Mouse (Mus musculus) urinary bladder, adult 18-20 months (tissue): ENCODE results near the gene Osbpl3.

Source experiments
- DNase-seq, 2 experiments: peaks; one replicate each; pipeline ENCODE4 v3.0.0; 2022; ENCODE audit warnings: low spot score in 2 of 2, mixed read lengths in 2 of 2

Gene Osbpl3

GRCm38 (mm10) chr6:50455829-50456469 is at the start of gene Osbpl3:
Osbpl3 (minus strand) TSS chr6:50456201.
- DNase-seq, result peak; percentile 81 to 93

GRCm38 (mm10) chr6:50505531-50505930 is 49.5 kb upstream of the Osbpl3 start:
- no peak for DNase-seq

GRCm38 (mm10) chr6:50504711-50505110 is 48.7 kb upstream of the Osbpl3 start:
- DNase-seq, result no peak

- no peak for DNase-seq
Measured at GRCm38 (mm10) chr6:50503779-50504178, 47.8 kb upstream of the Osbpl3 start.

- DNase-seq, result peak in 1 of 2 experiments; percentile 42
Measured at GRCm38 (mm10) chr6:50503031-50503430, 47.0 kb upstream of the Osbpl3 start.

GRCm38 (mm10) chr6:50498346-50498745 is 42.3 kb upstream of the Osbpl3 start:
- DNase-seq, result no peak

GRCm38 (mm10) chr6:50490519-50490918 is 34.5 kb upstream of the Osbpl3 start:
- DNase-seq, result no peak

GRCm38 (mm10) chr6:50489380-50489779 is 33.4 kb upstream of the Osbpl3 start:
- no peak for DNase-seq

GRCm38 (mm10) chr6:50486035-50486902 is 30.3 kb upstream of the Osbpl3 start:
- no peak for DNase-seq

- no peak for DNase-seq
Measured at GRCm38 (mm10) chr6:50483426-50483825, 27.4 kb upstream of the Osbpl3 start.

GRCm38 (mm10) chr6:50481460-50481859 is 25.5 kb upstream of the Osbpl3 start:
- DNase-seq, result no peak

- no peak for DNase-seq
Measured at GRCm38 (mm10) chr6:50466451-50466850, 10.4 kb upstream of the Osbpl3 start.

GRCm38 (mm10) chr6:50464690-50465485 is 8.9 kb upstream of the Osbpl3 start:
- no peak for DNase-seq

GRCm38 (mm10) chr6:50462026-50462425 is 6.0 kb upstream of the Osbpl3 start:
- DNase-seq, result no peak

GRCm38 (mm10) chr6:50461585-50461984 is 5.6 kb upstream of the Osbpl3 start:
- DNase-seq, result no peak

GRCm38 (mm10) chr6:50460646-50461045 is 4.6 kb upstream of the Osbpl3 start:
- no peak for DNase-seq

GRCm38 (mm10) chr6:50460246-50460645 is 4.2 kb upstream of the Osbpl3 start:
- DNase-seq, result no peak

- no peak for DNase-seq
Measured at GRCm38 (mm10) chr6:50459271-50459670, 3.3 kb upstream of the Osbpl3 start.

GRCm38 (mm10) chr6:50457551-50458348 is 1.7 kb upstream of the Osbpl3 start:
- DNase-seq, result no peak

GRCm38 (mm10) chr6:50456706-50457105 is 705 bp upstream of the Osbpl3 start:
- DNase-seq, result no peak

- DNase-seq, result peak in 1 of 2 experiments; percentile 47
Measured at GRCm38 (mm10) chr6:50455102-50455828, 736 bp downstream of the Osbpl3 start.
